Mouse (Mus musculus): ENCODE results near the gene Vmn2r14.
"Not testable (repeated sequence)": the region's sequence is repeated elsewhere in the genome, so short reads cannot be mapped to it uniquely, and the experiment has no call there.

Gene Vmn2r14

GRCm38 (mm10) chr5:109224608-109225007 is at the start of gene Vmn2r14:
Vmn2r14 (minus strand) TSS chr5:109224708.
- no peak for DNase-seq (ENCODE audit: low spot score in 2 of 2)

DNA sequence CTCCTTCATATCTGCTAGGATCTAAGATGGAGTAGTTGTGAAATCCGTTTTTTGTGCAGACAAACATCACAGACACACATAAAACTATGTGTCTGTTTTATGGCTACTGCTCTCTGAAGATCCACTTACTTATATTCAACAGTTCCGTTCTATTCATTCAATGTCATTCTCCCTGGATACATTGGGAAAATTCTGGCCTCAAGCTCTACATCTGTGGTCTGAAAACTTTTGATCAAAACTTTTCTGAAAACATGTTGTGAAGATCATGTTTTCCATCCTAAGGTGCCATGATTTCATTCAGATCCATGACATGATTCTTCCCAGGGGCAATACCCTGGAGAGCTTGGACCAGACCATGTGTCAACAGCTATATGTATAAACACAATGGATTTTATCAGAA is 32.4 kb downstream of the Vmn2r14 start, which contains the start of gene Vmn2r13:
Gene Vmn2r13 (minus strand): TSS at position 101 of the 400 bp plus-strand sequence.
- DNase-seq (ENCODE audit: low spot score in 2 of 2) = not testable (repeated sequence)

DNA sequence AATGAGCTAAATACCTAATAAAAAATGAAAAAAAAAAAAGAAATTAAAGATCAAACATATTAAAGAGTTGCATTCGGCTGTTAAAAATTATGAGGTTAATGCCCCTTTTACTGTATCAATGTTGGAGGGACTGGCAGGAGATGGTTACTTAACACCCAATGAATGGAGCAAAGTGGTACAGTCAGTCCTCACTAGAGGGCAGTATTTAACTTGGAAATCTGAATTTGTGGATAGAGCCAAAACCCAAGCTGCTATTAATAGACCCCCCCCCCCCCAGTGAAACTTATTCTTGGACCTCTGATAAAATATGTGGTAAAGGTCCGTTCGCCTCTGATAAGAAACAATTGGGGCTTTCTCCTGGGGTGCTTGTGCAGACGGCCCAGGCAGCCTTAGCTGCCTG is 57.7 kb downstream of the Vmn2r14 start:
- DNase-seq (ENCODE audit: low spot score in 2 of 2) = not testable (repeated sequence)

All from thymus, postnatal 10 days (tissue).